Mouse (Mus musculus) left cerebral cortex, adult 2 months (tissue): ENCODE data around the gene Napepld. TPM values are rescaled to one million over a fixed set of nuclear protein-coding genes. Genes with fewer than 3 reads are reported as not detected.
A peak's percentile ranks its signal among the peaks of the same experiment; 100 is the strongest.

Source experiments
- DNase-seq, 2 experiments: peaks; one replicate each; pipeline ENCODE4 v3.0.0; 2021 to 2022; ENCODE audit warnings: low spot score in 2 of 2, mixed read lengths in 1 of 2; ENCODE audit errors: extremely low spot score in 1 of 2
- H3K27ac ChIP-seq: fragments of 200-600 bp; 2 replicates; pipeline ENCODE4 v1.8.1; 2022
- H3K4me3 ChIP-seq: fragments of 200-600 bp; 2 replicates; pipeline ENCODE4 v1.8.1; 2022
- CTCF ChIP-seq: fragments of 200-600 bp; IDR thresholded peaks from 2 replicates; pipeline ENCODE4 v1.8.1; 2022; ENCODE audit warnings: antibody characterized with exemption, mild to moderate bottlenecking, moderate library complexity
- intact Hi-C: fragments of 180-260 bp; cut with DNase I; formaldehyde crosslinking; loops from one replicate; pipeline ENCODE4 v1.15.1; 2025
- long read RNA-seq, 2 experiments: library from polyadenylated mRNA; stranded (forward); transcript quantifications; one replicate each; pipeline ENCODE4 v2.0.0; 2021; ENCODE audit warnings: borderline mapping rate in 2 of 2
- total RNA-seq, 2 experiments: library from RNA; stranded (reverse); gene quantifications; 2 replicates each; pipeline ENCODE4 v1.2.3; 2021

Napepld gene
- 10 to 100 TPM; 13.5 to 15.5 TPM for total RNA-seq
- long read RNA-seq, experiment 1, transcript Napepld-201 (5 exons, 3,724 nt) = minor isoform, 6 of 33 reads
- long read RNA-seq, experiment 1, transcript Napepld-202 (5 exons, 3,954 nt) = major isoform, 23 of 33 reads
- long read RNA-seq, experiment 1, partial matches to known transcripts = 0 of 33 reads
- long read RNA-seq, experiment 1, other reads (novel, unspliced or antisense) = 4 of 33 reads
- long read RNA-seq, experiment 2, transcript Napepld-202 (5 exons, 3,954 nt) = major isoform, 16 of 18 reads
- long read RNA-seq, experiment 2, partial matches to known transcripts = 0 of 18 reads
- long read RNA-seq, experiment 2, other reads (novel, unspliced or antisense) = 0 of 18 reads

- DNase-seq = peak; percentile 99
- Histone ChIP-seq H3K27ac (peak within 1 kb of the TSS; percentile 99), H3K4me3 (peak within 1 kb of the TSS; percentile 64)
- TF ChIP-seq CTCF = no peak
- intact Hi-C loops = loop anchor here (1.0 to 2.0 kb wide), 2 partner anchors 31 to 43 kb away; no protein-coding TSS in a partner anchor
Measured at GRCm38 (mm10) chr5:21701351-21702008, at the start of gene Napepld. Gene Napepld (minus strand): TSS chr5:21701396.

GRCm38 (mm10) chr5:21745966-21746365 is 44.8 kb upstream of the Napepld start:
- intact Hi-C loops = no loop called here
- DNase-seq = no peak
- Histone ChIP-seq H3K27ac (no peak overlapping the region), H3K4me3 (no peak overlapping the region)
- no peak for TF ChIP-seq CTCF

- no peak for DNase-seq
- H3K27ac ChIP-seq = no peak overlapping the region
- H3K4me3 ChIP-seq = no peak overlapping the region
- no peak for TF ChIP-seq CTCF
- intact Hi-C loops = no loop called here
Measured at GRCm38 (mm10) chr5:21744651-21745050, 43.5 kb upstream of the Napepld start.

- TF ChIP-seq CTCF = no peak
- intact Hi-C loops = no loop called here
Measured at GRCm38 (mm10) chr5:21743606-21744005, 42.4 kb upstream of the Napepld start.

GRCm38 (mm10) chr5:21739881-21740280 is 38.7 kb upstream of the Napepld start:
- no peak overlapping the region for H3K27ac ChIP-seq
- no peak for TF ChIP-seq CTCF
- H3K4me3 ChIP-seq = no peak overlapping the region
- no peak for DNase-seq
- intact Hi-C loops = loop anchor here (5.0 to 10.0 kb wide), 3 partner anchors 308 to 777 kb away; no protein-coding TSS in a partner anchor

More at GRCm38 (mm10) chr5:21743606-21744005, 42.4 kb upstream of the Napepld start:
- Histone ChIP-seq H3K27ac (no peak overlapping the region), H3K4me3 (no peak overlapping the region)
- no peak for DNase-seq

GRCm38 (mm10) chr5:21739120-21739519 is 37.9 kb upstream of the Napepld start:
- TF ChIP-seq CTCF = no peak
- no peak overlapping the region for H3K4me3 ChIP-seq
- no peak overlapping the region for H3K27ac ChIP-seq
- intact Hi-C loops = loop anchor here (5.0 to 10.0 kb wide), 3 partner anchors 307 to 778 kb away; no protein-coding TSS in a partner anchor
- no peak for DNase-seq

- no peak overlapping the region for H3K27ac ChIP-seq
- H3K4me3 ChIP-seq = peak overlapping the region; percentile 94
- no peak for TF ChIP-seq CTCF
- DNase-seq = no peak
- intact Hi-C loops = loop anchor here (1.0 to 10.0 kb wide), 5 partner anchors 49 to 780 kb away; no protein-coding TSS in a partner anchor
Measured at GRCm38 (mm10) chr5:21737620-21738019, 36.4 kb upstream of the Napepld start.

GRCm38 (mm10) chr5:21736956-21737585 is 35.9 kb upstream of the Napepld start, which contains the start of gene Pmpcb:
Gene Pmpcb (plus strand): TSS chr5:21737141.
- intact Hi-C loops = loop anchor here (1.0 to 10.0 kb wide), 5 partner anchors 50 to 780 kb away; no protein-coding TSS in a partner anchor
- Histone ChIP-seq H3K4me3 (peak within 1 kb of the TSS; percentile 94), H3K27ac (peak within 1 kb of the TSS; percentile 85)
- DNase-seq = peak; percentile 85 to 88
- TF ChIP-seq CTCF = peak; percentile 98

GRCm38 (mm10) chr5:21736046-21736445 is 34.9 kb upstream of the Napepld start:
- DNase-seq = no peak
- intact Hi-C loops = loop anchor here (2.0 to 10.0 kb wide), 4 partner anchors 51 to 781 kb away; no protein-coding TSS in a partner anchor
- TF ChIP-seq CTCF = no peak
- Histone ChIP-seq H3K4me3 (no peak overlapping the region), H3K27ac (no peak overlapping the region)

- Histone ChIP-seq H3K4me3 (peak overlapping the region; percentile 14; the same call in 1 of the 2 replicates), H3K27ac (no peak overlapping the region)
- DNase-seq = peak; percentile 50 to 56
- intact Hi-C loops = loop anchor here (5.0 to 10.0 kb wide), 3 partner anchors 303 to 782 kb away; no protein-coding TSS in a partner anchor
- peak; percentile 62 for TF ChIP-seq CTCF
Measured at GRCm38 (mm10) chr5:21735584-21735983, 34.4 kb upstream of the Napepld start.

GRCm38 (mm10) chr5:21735100-21735499 is 33.9 kb upstream of the Napepld start:
- Histone ChIP-seq H3K27ac (no peak overlapping the region), H3K4me3 (peak overlapping the region; percentile 14)
- DNase-seq = no peak
- intact Hi-C loops = loop anchor here (5.0 to 10.0 kb wide), 3 partner anchors 303 to 782 kb away; no protein-coding TSS in a partner anchor
- no peak for TF ChIP-seq CTCF
